Mouse (Mus musculus) induced T-regulatory cell, adult 2 months (primary cell): ENCODE results near the gene Fggy.

Experiments
- DNase-seq: peaks from one replicate; pipeline ENCODE4 v3.0.0-alpha.2; 2012; ENCODE audit warnings: low read depth

Fggy gene

DNA sequence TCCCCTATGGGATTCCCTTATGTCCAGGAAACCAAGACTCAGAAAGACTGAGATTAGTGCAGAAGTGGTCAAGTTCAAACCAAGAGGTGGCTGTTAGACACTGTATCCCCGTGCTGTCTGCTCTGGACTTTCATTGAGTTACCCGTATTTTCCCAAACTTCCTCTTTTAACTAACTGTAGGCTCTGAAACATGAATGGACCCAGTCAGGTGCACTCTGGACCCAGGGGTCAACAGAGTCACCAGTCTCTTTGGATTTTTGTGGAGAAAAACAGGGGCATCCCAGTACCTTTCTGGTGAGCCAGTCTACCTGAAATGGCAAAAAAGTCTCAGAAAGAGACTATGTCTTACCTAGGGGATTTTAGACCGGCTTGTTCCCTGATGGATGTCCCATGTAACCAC is 33.6 kb downstream of the Fggy start:
- no peak for DNase-seq

DNA sequence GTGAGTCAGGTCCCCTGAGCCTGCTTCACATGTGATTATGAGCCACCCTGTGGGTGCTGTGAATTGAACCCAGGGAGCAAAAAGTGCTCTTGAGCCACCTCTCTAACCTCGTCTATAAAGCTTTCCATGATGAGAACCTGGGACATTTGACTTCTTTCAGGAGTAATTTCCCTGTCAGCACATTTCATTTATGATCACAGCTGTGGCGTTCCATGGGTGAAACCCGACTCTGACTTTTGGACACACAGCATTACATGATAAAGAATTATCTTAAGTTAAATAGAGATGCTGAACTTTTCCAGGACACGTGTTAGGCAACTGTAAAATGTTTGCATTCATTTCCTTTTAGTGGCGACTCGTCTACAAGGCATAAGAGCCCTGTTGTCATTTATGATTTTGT is 39.9 kb downstream of the Fggy start:
- DNase-seq = no peak

DNA sequence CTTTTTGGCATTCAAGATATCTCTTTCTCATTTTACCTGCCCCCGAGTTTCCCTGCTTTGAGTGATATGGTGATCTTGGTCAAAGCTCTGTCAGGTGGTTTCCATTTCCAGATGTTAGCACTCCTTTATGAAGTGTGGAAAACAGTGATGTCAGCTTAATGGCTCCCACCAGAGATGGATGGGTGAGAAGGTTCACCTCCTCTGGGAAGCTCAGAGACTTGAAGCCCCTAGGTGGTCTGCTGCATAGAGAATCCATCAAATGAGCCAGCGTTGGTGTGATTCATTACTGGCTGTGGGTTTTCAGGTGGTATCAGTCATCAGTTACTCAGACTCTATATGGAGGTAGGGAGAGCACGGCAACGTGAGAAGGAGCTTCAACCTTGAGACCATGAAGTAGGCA is 44.5 kb downstream of the Fggy start:
- DNase-seq = no peak

DNA sequence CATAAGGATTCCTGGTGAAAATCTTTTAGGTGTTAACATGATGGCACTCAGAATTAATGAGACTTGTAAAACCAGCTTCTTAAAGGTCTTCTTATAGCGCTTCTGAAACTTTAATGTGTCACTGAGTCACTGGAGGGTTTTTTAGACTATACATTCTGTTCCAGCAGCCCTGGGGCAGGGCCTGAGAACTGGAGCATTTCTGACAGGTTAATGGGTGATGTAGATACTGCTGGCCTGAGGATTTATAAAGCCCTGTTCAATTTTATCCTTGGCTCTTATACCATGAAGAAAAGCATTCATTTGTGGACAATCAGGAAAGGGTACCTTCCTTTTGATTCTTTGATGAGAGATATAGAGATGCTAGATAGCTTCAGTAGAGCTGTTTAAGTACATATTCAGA is 45.9 kb downstream of the Fggy start:
- DNase-seq = no peak

DNA sequence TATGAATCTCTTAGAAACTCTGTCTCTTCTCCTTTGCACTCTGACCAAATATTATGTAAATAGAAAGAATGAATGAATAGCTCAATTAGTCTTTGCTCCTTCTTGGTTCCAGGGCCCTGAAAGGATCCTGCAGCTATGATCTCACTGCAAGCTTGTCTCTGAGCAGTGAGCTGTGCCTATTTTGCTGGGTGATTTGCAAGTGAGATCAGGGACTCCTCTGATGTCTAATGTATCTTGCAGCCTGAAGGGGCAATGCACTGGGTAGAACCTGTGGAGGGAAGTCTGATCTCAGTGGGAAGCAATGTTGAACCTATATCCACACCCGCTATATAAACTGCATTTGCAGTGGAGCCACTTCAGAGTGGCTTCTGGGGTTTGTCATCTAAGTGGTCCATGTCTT is 53.4 kb downstream of the Fggy start:
- DNase-seq = no peak

DNA sequence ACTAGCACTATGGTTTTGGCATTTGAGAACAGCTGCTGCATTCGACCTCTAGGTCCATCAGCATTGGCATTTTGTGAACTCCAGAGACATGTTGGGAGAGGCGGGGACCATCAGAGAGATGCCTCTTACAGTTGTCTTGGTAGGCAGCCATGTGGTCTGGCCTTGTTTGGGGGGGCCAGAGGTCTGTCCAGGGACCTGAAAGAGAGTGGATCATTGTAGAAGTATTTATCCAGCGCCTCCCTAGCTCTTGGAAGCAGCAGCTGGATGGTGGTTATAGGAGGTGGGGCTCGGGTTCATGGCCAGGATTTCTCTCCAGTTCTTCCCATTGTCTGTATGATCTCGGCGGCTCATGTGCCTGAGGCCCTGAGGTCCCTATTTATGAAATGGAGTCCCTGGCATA is 54.1 kb downstream of the Fggy start:
- DNase-seq = no peak

DNA sequence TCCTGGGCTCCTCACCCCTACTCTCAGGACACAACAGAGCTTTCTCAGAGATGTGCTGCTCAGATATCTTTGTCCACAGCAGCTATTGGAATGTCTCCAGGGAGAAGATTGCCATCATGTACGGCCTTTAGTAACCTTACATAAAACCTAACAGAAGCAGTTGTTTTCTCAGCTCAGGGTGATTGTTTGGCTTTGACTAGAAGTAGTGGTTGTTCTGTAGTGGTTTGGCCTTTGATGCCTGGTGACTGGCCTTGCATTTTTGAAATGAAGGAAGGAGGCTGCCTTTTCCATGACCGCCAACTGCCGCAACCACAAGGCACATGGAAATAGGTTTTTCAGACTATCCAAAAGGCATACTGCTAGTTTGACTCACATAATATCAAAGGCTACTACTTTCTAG is 63.7 kb downstream of the Fggy start:
- no peak for DNase-seq

DNA sequence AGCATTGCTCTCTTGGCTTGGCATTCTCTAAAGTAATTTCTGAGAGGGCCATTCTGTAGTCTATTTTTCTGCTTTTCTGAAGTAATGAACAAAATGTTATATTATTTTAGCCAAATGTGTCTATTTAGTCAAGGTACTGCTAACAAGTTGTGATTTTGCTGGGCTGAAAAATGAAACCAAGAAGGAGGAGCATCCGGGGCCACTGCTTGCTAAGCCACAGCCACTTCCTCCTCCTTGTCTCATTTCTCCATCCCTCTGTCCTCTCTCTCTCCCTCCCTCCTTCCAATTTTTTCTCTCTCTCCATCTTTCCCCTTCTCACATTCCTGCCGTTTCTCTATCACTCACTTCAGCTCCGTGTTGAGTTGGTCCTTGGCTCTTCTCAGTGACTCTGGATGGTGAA is 67.4 kb downstream of the Fggy start:
- DNase-seq = peak; percentile 12

DNA sequence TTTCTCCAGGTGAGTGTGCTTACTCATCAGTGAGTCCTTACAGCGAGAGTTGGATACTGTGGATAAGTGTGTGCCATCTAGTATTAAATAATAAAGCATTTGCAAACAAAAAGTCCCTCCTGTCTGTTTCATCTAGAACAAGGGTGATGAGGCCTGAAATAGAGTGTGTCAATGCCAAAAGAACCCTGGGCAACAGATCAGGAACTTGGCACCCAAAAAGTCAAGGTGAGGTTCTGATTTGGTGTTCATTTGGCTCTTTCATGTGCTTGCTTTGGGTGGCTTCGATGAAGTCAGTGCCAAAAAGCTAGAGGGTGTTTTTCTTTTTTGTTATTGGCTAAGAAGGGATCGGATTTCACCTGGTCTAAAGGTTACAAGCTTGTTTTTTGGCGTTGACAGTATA is 68.3 kb downstream of the Fggy start:
- no peak for DNase-seq

DNA sequence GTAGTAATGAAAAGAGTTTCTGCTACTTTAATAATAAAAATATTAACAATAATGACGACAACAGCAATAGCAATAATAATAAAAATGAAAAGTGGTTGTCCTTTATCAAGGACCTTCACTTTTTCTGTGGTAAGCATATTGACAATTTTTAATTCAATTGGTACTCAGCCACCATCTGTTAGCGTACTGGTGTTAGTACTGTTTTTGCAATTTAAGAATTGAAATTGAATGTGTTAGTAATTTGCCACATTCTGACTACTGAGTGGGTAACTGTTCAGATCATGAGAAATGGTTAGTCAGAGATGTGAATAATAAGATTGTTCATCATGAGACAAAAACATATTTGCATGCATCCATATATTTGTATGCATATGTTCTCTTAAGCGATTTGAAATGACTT is 68.9 kb downstream of the Fggy start:
- no peak for DNase-seq

DNA sequence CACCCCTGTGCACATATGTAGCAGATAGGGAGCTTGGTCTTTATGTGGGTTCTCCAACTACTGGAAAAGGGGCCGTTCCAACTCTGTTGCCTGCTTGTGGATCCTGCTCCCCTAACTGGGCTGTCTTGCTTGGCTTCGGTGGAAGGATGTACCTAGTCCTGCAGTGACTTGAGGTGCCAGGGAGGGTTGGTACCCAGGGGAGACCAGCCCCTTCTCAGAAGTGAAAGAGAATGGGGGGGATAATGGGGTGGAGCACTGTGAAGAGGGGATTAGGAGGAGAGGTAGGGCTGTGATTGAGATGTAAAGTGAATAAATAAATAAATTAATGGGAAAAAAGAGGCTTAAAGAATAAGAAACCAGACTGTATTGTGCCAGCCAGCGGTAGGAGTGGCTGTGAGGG is 77.6 kb downstream of the Fggy start:
- DNase-seq = no peak

DNA sequence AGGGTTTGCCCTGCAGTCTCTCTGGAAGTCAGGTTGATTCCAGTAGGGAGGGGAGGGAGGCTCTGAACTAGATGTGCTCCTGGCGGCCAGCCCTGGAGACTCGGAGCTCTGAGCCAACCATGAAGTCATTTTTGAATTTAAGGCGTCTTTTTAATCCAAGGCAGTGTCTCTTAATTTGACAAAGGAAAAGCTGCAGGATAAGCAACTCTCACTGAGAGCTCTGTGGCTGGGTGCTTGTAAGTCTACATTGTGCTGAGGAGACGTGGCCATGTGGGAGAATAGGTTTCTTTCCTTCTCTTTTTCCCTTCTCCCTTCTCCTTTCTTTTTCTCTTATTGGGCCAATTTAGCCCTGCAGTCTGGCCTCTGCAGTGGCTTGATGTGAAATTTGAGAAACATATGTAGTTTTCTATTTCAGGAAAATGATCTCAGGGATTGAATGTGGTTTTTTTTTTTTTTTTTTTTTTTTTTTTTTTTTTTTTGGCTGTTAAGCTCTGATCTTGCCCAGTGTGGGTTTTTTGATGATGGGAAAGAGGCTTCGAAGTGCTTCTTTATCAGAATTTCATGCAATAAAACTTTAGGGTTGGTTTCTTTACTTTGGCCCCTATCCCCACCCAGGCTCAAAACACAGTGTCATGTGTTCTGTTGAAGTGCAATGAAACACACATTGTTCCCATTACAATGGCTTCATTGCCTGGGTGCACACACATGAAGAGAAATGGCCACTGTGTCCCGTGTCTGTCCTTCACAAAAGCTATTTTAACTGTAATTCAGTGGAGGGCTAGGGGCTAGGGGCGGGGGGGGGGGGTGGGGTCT is 79.8 kb downstream of the Fggy start:
- DNase-seq = no peak

DNA sequence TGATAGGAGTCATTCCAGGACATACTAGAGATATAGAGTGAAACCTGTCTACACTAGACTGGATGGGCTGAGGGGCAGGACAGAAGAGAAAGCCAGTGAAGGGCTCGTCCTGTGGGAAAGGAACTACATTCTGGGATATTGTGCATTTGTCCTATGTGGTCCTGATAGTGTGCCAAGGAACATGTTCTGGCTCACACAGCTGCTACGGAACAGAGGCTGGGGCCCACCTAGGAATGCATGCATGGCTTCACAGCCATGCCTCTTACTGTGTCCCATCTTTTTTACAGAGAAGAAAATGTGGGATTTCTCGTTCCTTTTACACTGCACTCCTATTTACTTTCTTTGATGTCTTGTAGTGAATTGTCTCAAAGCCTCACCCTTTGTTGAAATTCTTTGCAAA is 80.8 kb downstream of the Fggy start:
- no peak for DNase-seq

DNA sequence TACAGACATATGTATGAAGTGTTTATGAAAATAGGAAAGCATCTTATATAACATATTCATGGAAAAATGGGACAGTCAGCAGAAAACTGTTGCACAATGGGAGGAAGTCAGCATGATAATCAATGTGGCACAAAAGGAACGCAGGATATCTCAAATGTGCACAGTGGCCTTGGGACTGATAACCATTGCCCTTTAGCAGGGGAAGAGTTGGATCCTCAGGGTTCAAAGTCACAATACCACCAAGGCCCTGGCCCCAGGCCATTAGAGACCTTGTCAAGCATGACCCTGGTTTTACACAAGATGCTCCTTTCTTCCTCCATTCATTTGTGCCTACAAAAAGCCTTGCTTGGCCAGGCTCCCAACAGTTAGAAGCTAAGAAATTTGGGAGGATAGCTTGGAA is 83.5 kb downstream of the Fggy start:
- DNase-seq = no peak

DNA sequence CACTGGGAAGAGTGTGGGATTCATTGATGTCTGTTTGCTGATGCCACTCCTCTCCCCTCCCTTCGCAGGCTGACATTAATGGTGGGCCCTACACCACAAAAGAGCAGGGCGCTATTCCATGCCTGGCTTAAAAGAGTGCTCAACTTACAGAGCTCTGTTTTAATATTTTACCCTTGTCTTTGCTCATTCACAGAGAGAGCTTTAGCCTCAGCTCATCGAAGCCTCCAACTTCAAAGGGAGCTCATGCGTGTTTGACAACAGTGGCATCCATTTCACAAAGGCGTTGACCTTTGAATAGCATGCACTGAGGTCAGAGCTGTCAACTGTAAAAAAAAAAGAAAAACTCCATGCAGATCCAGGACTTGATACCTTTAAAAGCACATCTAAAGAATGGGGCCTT is 86.7 kb downstream of the Fggy start:
- DNase-seq = no peak

DNA sequence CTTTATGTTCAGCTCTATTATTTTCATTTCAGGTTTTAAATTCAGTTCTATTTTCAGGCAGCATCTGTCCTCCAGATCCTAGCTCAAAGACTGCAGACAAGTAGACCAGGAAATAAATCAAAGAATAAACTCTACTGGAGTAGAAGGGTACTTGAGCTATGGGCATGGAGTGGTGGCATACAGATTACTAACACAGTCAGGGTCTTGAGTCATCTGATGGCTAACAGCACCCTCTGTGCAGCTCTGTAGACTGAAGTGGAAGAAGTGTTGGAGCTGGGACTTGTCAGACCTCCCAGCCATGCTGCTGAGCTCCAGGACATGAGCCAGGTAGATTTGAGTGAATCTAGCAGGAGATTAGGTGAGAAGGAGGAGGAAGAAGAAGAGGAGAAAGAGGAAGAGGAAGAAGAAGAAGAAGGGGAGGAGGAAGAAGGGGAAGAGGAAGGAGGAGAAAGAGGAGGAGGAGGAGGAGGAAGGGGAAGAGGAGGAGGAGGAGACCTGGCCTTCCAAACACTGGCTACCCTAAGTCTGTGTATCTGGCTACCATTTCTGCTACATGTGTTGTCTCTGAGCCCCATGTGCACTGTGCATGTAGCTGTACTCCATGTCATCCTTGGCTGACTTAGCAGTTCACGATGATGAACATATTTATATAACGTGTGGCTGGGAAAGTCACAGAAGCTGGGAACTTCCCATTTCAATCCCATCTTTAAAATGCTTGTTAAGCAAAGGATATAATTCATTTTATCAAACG is 91.7 kb downstream of the Fggy start:
- no peak for DNase-seq

DNA sequence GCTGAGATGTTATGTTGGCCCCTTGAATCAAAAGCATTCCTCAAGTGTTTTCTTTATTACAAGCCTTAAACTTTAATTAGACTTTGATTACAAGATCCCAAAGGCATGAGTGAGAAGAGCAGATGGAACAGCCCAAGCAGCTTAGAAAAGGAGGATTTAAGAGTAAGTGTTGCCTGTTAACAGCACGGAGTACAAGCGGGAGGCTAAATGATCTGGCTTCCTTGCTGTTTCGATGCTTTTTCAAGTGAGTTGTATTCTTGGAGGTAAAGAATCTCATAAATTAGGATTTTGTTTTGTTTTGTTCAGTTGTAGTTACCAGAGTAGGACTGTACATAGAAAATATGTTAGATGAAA is 92.2 kb downstream of the Fggy start:
- DNase-seq = no peak

DNA sequence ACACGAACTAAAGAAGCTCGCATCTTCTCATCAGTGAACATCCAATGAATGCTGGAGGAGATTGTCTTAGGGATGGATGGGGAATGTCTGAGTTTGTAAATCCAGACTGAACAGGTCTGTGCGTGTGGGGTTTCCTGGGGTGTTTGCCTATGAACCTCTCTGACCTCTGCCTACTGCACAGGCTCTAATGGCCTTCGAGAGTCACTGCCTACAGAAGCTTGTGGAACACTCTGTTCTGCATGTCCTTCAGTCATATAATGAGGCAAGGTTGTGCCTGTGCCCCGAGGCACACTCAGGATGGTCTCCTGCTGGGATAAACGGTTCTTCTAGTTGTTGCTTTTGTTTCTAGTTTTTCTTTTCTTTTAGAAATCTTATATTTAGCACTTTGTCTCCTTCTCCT is 92.7 kb downstream of the Fggy start:
- DNase-seq = no peak

DNA sequence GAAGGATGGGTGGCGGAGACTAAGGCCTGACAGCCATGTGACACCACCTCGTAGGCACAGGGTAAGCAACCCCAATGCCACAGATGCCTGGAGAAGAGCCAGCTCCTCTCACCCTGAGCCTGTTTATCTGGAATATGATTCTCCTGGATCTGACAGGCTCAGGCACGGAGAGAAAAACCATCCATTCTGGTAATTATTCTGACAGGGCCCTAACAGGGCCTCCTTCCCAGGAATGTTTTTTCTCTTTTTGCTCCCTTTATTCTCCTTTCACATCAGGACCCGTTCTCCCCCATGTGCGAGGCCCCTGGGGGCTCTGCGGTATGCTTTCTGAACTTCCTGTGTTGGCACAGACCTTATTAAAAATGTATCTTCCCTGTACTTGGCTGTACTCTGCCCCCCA is 94.7 kb downstream of the Fggy start:
- DNase-seq = no peak

DNA sequence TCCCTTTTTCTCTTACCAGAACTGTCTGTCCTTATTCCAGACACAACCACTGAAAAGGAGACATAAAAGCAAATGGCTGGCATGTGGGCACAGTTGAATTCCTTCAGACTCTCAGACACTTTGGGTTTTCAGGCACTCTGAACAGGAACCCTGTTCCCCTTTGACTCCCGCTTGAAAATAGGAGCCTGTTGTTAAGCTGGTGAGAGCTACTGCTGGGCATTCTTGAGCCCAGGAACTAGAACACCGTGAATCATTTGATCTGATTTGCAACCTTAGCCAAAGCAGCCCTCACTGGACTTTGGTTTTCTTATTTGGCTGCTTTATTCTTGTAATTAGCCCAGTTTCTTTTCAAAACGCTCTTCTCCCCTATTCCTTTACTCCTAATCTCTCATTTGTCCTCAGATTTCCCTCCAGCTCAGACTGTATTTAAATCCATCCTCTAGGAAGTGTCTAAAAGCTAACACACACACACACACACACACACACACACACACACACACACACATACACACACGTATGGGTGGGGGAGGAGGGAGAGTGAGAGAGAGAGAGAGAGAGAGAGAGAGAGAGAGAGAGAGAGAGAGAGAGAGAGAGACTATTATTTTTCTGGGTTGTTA is 96.1 kb downstream of the Fggy start:
- no peak for DNase-seq

DNA sequence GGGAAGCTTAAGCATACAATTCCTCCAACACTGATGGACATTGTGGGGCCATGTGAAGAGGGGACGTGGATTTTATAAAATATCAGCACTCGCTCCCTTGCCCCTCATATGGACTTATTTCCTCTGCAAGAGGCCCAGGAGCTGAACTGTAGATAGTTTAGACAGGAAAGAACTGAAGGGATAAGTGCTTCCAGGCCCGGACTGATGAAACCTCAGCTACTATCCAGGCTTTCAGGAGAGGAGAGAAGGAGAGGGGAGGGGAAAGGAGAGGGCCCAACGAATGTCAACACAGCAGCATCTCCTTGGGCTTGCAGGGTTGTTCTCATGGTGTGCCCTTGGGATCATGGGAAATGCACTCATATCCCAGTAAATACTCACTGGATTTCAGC is 96.6 kb downstream of the Fggy start:
- no peak for DNase-seq

DNA sequence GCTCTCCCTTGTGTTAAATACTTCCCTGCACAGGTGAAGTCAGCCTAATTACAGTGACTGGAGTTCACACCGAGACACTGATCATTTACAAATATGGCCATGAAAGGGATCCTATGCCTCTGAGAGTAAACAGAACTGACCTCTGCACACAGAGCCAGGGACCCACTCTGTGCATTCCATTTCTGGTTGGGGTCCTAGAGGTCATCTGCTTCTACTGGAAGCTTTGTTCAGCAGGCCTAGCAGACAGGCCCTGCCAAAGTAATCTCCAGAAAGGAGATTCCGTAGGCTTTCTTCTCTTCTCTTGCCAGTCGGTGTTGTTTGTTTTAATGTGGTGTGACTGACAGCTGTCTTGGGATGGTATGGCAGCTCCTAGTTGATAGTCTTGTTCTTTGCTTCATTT is 101.7 kb downstream of the Fggy start:
- DNase-seq = no peak

DNA sequence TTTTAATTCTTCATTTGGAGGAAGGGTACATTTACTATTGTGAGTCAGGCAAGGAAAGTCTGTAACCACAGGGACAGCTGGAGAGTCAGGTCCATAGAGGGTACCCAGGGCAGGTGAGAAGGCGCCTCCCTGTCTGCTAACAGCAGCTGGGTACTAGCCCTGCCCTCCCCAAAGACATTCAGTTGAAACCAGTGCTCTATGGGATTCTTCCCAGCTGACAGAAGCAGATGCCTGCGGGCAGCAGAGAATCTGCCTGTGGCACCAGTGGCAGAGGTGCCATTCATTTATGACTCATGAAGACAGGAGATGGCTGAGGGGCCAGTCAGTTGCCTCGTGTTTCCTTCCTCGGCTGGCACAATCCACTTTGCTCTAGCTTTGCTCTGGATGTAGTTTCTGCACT is 106.3 kb downstream of the Fggy start:
- no peak for DNase-seq

DNA sequence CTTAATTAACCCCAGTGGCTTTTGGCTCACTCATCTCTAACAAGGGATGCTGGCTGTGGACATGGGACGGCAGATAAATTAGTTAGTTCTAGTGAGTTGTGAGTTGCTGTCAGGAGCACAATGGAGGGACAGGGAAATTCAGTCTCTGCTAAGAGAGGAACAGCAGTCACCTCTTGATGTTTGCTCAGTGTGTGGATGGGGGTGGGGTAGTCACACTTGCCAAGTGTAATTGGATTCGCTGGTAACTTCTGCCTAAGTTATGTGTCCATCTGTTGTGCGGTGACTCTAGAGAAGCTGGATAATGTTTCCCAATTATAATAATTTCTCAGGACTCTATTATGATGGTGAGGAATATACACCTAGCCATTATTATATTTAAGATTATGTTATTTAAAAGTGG is 107.0 kb downstream of the Fggy start:
- DNase-seq = no peak
